ENCODE assay signal across 19 mouse cellular contexts in genomic region chr12:88926306-88926705, GRCm38 (mm10).
"Had no signal": no experiment of that assay in that cellular context is flagged by ENCODE, and none has a peak within 500 bp of the region (broad histone marks: within the 10 kb centered on the region; RNA-seq: fewer than 3 reads in every experiment).

No protein-coding gene starts in this region.

- ATAC-seq: midbrain, embryonic 16.5 days had no signal

- DNase-seq: lung, adult 18-20 months; lung, embryonic 14.5 days; lung, postnatal 10 days; lung, postnatal 4 days; midbrain, embryonic 14.5 days; retina, postnatal 1 day; right cerebral cortex, adult 18-20 months; right cerebral cortex, postnatal 25 days; thymus, adult 18-20 months; thymus, postnatal 14 days; thymus, postnatal 36 days had no signal

- H3K9me3 ChIP-seq: midbrain, embryonic 10.5 days; midbrain, embryonic 12.5 days; neural tube, embryonic 13.5 days; neural tube, embryonic 15.5 days; stomach, embryonic 15.5 days had no signal

- H3K4me2 ChIP-seq: lung, embryonic 14.5 days; midbrain, embryonic 12.5 days; neural tube, embryonic 13.5 days; neural tube, embryonic 15.5 days; stomach, embryonic 15.5 days had no signal

- H3K4me1 ChIP-seq: midbrain, embryonic 10.5 days; midbrain, embryonic 12.5 days; neural tube, embryonic 15.5 days; stomach, embryonic 15.5 days had no signal

- H3K27ac ChIP-seq: midbrain, embryonic 10.5 days; midbrain, embryonic 12.5 days; neural tube, embryonic 13.5 days; neural tube, embryonic 15.5 days; stomach, embryonic 15.5 days; stomach, postnatal 0 days had no signal

- H3K4me3 ChIP-seq: midbrain, embryonic 10.5 days; midbrain, embryonic 12.5 days; myocyte; neural tube, embryonic 13.5 days; neural tube, embryonic 15.5 days; stomach, embryonic 15.5 days had no signal

- H3K36me3 ChIP-seq: midbrain, embryonic 10.5 days; midbrain, embryonic 12.5 days; neural tube, embryonic 13.5 days; neural tube, embryonic 15.5 days; stomach, embryonic 15.5 days had no signal

- H3K27me3 ChIP-seq: midbrain, embryonic 12.5 days; neural tube, embryonic 13.5 days; neural tube, embryonic 15.5 days; stomach, embryonic 15.5 days had no signal

- H3K9ac ChIP-seq: lung, embryonic 14.5 days; midbrain, embryonic 12.5 days; neural tube, embryonic 13.5 days; neural tube, embryonic 15.5 days; stomach, embryonic 15.5 days had no signal
